Mouse (Mus musculus): Measurements from ENCODE around the gene Brix1. TPM values are rescaled to one million over a fixed set of nuclear protein-coding genes. Genes with fewer than 3 reads are reported as not detected.
A peak's percentile ranks its signal among the peaks of the same experiment; 100 is the strongest.

Brix1 gene
- polyA plus RNA-seq, 1 experiment from 2014 or later = 48.7 TPM

DNA sequence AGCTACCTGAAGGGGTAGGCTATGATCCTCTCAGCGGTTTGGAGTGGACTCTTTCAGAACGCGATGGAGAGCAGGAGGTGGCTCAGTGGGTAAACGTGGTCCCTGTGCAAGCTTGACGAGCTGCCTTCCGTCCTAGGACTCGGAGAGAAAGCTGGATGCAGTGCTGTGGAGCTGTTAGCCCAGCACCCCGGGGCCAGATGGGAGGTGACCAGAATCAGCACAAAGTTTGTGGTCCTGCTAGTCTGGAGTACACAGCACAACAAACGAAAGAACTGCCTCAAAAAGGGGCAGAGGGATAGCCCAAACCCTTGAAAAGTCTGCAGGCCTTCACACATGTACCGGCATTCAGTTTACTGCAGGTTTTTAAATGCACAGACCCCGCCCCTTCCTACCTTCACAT lies 10.2 kb upstream of the Brix1 start:
- no peak for ATAC-seq (ENCODE audit: low FRiP score)
- H3K9me3 ChIP-seq (replicated peaks) = no peaks in the 10 kb centered on the region
- H3K9ac ChIP-seq (replicated peaks) = no peak overlapping the region
- H3K4me3 ChIP-seq (replicated peaks) = no peak overlapping the region
- H3K4me2 ChIP-seq = no peak overlapping the region
- peaks cover 20% of the 10 kb centered on the region for H3K36me3 ChIP-seq
- H3K4me1 ChIP-seq = no peaks in the 10 kb centered on the region
- WGBS = 94% methylated on average over 11 of the region's 11 CpGs
- no peaks in the 10 kb centered on the region for H3K27me3 ChIP-seq (replicated peaks)
- H3K27ac ChIP-seq (replicated peaks) = no peak overlapping the region

DNA sequence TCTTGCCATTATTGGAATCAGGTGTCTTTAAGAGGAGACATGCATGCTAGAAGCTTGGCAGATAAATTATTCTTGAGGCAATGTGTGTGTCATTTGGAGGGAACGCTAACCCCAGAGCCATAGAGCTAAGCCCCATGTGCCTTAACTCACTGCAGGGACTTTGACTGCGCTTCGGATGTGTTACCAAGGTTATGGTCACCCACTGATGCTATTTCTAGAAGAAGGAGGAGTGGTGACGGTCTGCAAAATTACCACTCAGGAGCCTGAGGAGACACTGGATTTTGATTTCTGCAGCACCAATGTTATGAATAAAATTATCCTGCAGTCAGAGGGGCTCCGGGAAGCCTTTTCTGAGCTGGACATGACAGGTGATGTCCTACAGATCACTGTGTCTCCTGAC lies 4.4 kb upstream of the Brix1 start:
- no peaks in the 10 kb centered on the region for H3K27me3 ChIP-seq (replicated peaks)
- no peak for ATAC-seq (ENCODE audit: low FRiP score)
- H3K4me1 ChIP-seq = peaks cover 12% of the 10 kb centered on the region
- no peak overlapping the region for H3K9ac ChIP-seq (replicated peaks)
- WGBS = 90% methylated on average over 5 of the region's 5 CpGs
- H3K4me2 ChIP-seq = no peak overlapping the region
- peaks cover 20% of the 10 kb centered on the region for H3K36me3 ChIP-seq
- H3K4me3 ChIP-seq (replicated peaks) = no peak overlapping the region
- no peak overlapping the region for H3K27ac ChIP-seq (replicated peaks)
- no peaks in the 10 kb centered on the region for H3K9me3 ChIP-seq (replicated peaks)

DNA sequence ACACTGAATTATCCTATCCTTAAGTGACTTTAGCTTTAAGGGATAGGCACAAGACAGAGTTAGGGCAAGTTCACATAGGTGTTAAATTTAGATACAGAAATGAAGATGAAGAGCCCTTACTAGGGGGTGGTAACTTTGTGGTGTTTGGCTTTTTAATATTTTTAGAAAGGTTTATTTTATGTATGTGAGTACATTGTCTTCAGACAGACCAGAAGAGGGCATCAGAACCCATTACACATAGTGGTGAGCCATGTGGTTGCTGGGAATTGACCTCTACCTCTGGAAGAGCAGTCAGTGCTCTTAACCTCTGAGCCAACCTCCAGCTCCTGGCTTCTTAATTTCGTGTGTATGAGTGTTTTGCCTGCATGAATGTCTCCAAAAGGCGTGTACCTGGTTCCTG lies 1.5 kb upstream of the Brix1 start:
- no peak for ATAC-seq (ENCODE audit: low FRiP score)
- Histone ChIP-seq H3K4me3 (replicated peaks) (peak overlapping the region; percentile 85), H3K9me3 (replicated peaks) (no peaks in the 10 kb centered on the region), H3K27ac (replicated peaks) (no peak overlapping the region), H3K4me2 (peak overlapping the region; percentile 68), H3K9ac (replicated peaks) (no peak overlapping the region), H3K4me1 (peaks cover 23% of the 10 kb centered on the region), H3K27me3 (replicated peaks) (no peaks in the 10 kb centered on the region), H3K36me3 (peaks cover 12% of the 10 kb centered on the region)
- WGBS = 69% methylated on average over 2 of the region's 2 CpGs

DNA sequence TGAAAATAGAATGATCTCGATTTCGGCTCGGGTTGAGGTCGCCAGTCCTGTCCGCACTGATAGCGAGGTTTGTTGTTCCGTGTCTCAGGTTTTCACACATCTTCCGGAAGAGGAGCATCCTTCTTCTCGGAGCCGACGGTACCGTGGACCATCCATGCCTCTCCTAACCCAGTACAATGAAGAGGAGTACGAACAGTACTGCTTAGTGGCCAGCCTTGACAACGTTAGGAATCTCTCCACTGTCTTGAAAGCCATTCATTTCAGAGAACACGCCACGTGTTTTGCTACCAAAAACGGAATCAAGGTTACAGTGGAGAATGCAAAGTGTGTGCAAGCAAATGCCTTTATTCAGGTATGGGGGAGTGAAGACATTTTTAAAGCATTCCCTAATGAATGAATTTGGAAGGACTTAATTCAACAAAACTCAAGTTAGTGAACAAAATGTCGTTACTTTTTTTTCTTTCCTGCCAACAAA lies 655 bp upstream of the Brix1 start:
- H3K4me1 ChIP-seq = peaks cover 23% of the 10 kb centered on the region
- no peaks in the 10 kb centered on the region for H3K9me3 ChIP-seq (replicated peaks)
- H3K27ac ChIP-seq (replicated peaks) = peak overlapping the region; percentile 88
- under 1% methylated on average over 18 of the region's 18 CpGs for WGBS
- ATAC-seq (ENCODE audit: low FRiP score) = peak; percentile 80
- H3K27me3 ChIP-seq (replicated peaks) = no peaks in the 10 kb centered on the region
- peaks cover 12% of the 10 kb centered on the region for H3K36me3 ChIP-seq
- peak overlapping the region; percentile 85 for H3K4me3 ChIP-seq (replicated peaks)
- peak overlapping the region; percentile 68 for H3K4me2 ChIP-seq
- peak overlapping the region; percentile 67 for H3K9ac ChIP-seq (replicated peaks)

DNA sequence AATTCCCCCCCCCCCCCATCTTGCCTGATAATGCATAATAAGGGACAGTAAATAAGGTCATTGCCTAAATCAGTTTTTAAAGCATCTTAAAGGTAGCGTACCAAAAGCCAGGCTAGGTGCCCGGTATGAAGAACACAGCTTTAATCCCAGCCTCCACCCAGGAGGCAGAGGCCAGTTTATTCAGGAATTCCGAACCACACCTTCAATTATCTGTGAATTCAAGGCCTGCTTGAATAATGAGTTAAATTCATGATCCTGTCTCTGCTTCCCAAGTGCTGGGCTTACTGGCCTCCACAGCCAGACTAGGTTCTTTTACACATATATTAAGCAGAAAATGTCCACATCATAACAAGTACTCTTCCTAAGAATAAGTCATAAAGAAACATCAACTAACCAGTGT lies 14.8 kb downstream of the Brix1 start:
- 22% methylated on average over 3 of the region's 3 CpGs for WGBS
- Histone ChIP-seq H3K4me3 (replicated peaks) (peak overlapping the region; percentile 88), H3K9ac (replicated peaks) (peak overlapping the region; percentile 82), H3K27me3 (replicated peaks) (no peaks in the 10 kb centered on the region), H3K9me3 (replicated peaks) (no peaks in the 10 kb centered on the region), H3K27ac (replicated peaks) (no peak overlapping the region), H3K4me2 (peak overlapping the region; percentile 81), H3K36me3 (peaks cover 9% of the 10 kb centered on the region), H3K4me1 (peaks cover 23% of the 10 kb centered on the region)
- peak; percentile 26 for ATAC-seq (ENCODE audit: low FRiP score)

DNA sequence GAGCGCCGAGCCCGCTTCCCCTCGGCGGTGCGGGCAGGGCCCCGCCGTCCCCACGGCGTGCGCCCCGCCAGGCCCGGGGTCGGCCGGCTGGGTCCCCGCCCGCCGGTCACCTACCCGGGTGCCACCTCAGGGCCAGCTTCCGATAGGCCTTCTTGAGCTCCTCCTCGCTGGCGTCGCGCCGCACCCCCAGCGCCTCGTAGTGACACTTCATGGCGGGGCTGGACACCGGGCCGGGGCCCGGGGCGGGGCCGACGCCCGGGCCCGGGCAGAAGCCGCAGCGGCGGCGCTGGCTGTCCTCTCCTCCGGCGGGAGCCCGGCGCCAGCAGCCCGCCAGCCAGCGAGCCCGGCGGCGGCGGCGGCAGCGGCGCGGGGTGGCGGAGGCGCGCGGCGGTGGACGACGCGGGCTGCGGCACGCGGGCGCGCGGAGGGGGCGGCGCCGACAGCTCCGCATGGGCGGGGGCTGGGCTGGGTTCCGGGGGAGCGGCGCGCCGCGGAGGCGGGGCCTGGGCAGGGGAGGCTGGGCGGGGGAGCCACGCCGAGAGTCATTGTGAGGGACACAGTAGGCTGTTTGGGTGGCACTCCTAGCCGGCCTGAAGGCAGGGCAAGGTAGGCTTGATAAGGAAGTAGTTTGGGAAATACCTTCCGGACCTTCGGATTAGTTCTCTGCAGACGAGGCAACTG lies 15.5 kb downstream of the Brix1 start, which contains the start of gene Dnajc21:
Gene Dnajc21, minus strand, starts transcription at position 366 of the 681 bp plus-strand sequence.
- Histone ChIP-seq H3K27ac (replicated peaks) (peak within 1 kb of the TSS; percentile 87), H3K4me1 (peaks cover 23% of the 10 kb centered on the region), H3K27me3 (replicated peaks) (no peaks in the 10 kb centered on the region), H3K36me3 (peaks cover 3% of the 10 kb centered on the region), H3K4me2 (peak within 1 kb of the TSS; percentile 81), H3K9me3 (replicated peaks) (no peaks in the 10 kb centered on the region), H3K4me3 (replicated peaks) (peak within 1 kb of the TSS; percentile 88), H3K9ac (replicated peaks) (peak within 1 kb of the TSS; percentile 82)
- ATAC-seq (ENCODE audit: low FRiP score) = peak; percentile 97
- WGBS = 0% methylated on average over 44 of the region's 87 CpGs

DNA sequence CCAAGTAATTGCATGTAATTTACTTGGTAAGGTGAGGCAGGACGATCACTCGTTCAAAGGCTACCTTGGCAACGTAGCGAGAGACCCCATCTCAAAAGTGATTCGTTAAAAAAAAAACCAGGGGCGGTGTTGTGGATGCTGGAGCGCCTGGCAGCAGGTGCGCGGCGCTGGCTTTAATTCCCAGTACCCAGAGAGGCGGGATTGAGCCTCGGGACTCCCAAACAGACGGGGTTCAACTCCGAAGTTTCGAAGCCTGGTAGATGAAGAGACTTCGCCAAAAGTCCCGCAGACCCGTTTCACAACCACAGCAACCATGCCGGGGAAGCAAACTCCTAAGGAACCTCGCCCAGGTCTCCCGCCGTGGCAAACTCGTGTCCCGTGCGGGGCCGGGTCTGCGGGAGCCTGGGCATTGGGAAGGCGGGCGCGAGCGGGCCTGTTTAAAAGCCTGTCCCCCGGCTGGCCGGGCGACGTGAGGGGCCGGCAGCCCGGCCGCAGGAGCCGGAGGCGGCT lies 16.1 kb downstream of the Brix1 start:
- no peaks in the 10 kb centered on the region for H3K27me3 ChIP-seq (replicated peaks)
- peak; percentile 13; the same call in 1 of the 2 replicates for ATAC-seq (ENCODE audit: low FRiP score)

DNA sequence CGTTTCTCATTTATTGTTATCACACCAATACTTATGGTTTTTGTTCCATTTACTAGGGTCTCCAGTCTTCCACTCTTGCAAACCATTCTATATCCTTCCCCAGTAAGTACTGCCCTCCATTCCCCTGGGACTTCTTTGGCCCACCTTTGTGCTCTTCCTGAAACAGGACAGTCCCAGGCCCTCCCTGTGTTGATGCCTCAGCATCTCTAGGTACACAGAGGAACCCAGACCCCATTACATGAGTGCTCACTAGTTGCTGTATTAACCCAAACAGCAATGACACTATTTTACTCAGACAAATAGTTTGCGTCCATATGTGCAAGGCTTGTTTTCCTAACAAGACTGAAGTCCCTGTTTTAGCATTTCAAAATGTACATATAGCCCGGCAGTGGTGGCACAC lies 17.0 kb downstream of the Brix1 start:
- Histone ChIP-seq H3K9me3 (replicated peaks) (no peaks in the 10 kb centered on the region), H3K27me3 (replicated peaks) (no peaks in the 10 kb centered on the region), H3K4me1 (peaks cover 23% of the 10 kb centered on the region), H3K9ac (replicated peaks) (no peak overlapping the region), H3K4me3 (replicated peaks) (no peak overlapping the region), H3K27ac (replicated peaks) (no peak overlapping the region), H3K36me3 (no peaks in the 10 kb centered on the region), H3K4me2 (peak overlapping the region; percentile 81)
- no peak for ATAC-seq (ENCODE audit: low FRiP score)
- WGBS = 90% methylated on average over 3 of the region's 3 CpGs

More for the DNA sequence above, 16.1 kb downstream of the Brix1 start:
- peak overlapping the region; percentile 88 for H3K4me3 ChIP-seq (replicated peaks)
- H3K27ac ChIP-seq (replicated peaks) = peak overlapping the region; percentile 87
- H3K36me3 ChIP-seq = no peaks in the 10 kb centered on the region
- peak overlapping the region; percentile 82 for H3K9ac ChIP-seq (replicated peaks)
- under 1% methylated on average over 40 of the region's 40 CpGs for WGBS
- peak overlapping the region; percentile 81 for H3K4me2 ChIP-seq
- H3K4me1 ChIP-seq = peaks cover 23% of the 10 kb centered on the region
- H3K9me3 ChIP-seq (replicated peaks) = no peaks in the 10 kb centered on the region

DNA sequence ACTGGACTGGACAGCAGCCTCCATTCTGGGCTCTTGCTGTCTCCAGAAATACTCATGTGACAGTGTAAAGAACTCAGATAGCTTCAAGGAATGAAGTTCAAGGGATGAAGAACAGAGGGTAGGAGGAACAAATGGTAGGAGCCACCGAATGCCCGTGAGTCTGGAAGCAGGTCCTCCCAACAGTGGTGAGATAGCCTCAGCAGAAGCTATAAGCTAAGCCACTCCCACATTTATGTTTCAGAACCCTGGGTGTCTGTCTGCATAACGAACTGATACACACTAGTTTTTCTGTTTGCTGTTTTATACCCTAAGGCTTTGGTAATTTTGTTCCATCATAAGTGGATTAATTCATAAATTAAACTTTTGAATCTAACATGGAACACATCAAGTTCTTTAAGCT lies 21.1 kb downstream of the Brix1 start:
- H3K4me2 ChIP-seq = no peak overlapping the region
- WGBS = 86% methylated on average over 3 of the region's 3 CpGs
- H3K4me3 ChIP-seq (replicated peaks) = no peak overlapping the region
- ATAC-seq (ENCODE audit: low FRiP score) = no peak
- peaks cover 19% of the 10 kb centered on the region for H3K4me1 ChIP-seq
- peaks cover 23% of the 10 kb centered on the region for H3K36me3 ChIP-seq
- no peak overlapping the region for H3K27ac ChIP-seq (replicated peaks)
- H3K27me3 ChIP-seq (replicated peaks) = no peaks in the 10 kb centered on the region
- no peaks in the 10 kb centered on the region for H3K9me3 ChIP-seq (replicated peaks)
- no peak overlapping the region for H3K9ac ChIP-seq (replicated peaks)

DNA sequence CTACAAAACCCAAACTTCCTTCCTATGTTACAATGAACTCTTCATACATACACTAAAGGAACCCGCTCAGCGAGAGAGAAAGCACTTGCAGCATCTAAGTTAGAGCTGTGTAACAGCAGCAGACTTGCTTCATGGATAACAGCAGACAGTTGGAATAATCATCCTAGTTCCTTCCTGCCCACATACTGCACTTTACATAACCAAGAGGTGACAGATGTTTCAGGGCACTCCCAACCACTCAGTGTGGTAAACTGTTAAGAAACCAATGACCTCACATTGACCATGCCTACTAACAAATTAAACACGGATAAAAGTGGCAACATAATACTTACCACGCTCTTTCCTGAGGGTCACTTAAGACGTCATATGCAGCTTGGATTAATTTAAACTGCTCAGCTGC lies 22.2 kb downstream of the Brix1 start:
- WGBS = 92% methylated on average over 5 of the region's 5 CpGs
- ATAC-seq (ENCODE audit: low FRiP score) = no peak

DNA sequence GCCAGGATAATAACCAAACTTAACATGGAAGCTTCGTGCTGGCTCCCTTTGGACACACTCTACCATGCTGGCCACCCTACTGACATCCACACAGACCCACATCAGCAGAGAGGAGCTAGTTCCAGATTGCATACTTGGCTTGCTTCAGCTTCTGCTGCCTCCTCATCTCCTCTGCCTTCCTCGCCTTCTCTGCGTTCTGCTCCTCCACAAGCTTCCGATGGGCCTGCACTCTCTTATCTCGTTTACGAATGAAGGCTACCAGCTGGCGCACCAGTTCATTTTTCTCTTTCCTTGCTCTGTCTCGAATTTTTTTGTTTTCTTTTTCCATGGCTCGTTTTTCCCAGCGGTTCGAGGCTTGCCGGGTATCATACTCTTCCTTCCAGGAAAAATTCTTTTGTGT lies 24.8 kb downstream of the Brix1 start:
- Histone ChIP-seq H3K9me3 (replicated peaks) (no peaks in the 10 kb centered on the region), H3K27ac (replicated peaks) (no peak overlapping the region), H3K9ac (replicated peaks) (no peak overlapping the region), H3K27me3 (replicated peaks) (no peaks in the 10 kb centered on the region), H3K4me2 (no peak overlapping the region), H3K4me1 (no peaks in the 10 kb centered on the region), H3K36me3 (peaks cover 48% of the 10 kb centered on the region), H3K4me3 (replicated peaks) (no peak overlapping the region)
- ATAC-seq (ENCODE audit: low FRiP score) = no peak
- WGBS = 90% methylated on average over 12 of the region's 12 CpGs

More for the DNA sequence above, 22.2 kb downstream of the Brix1 start:
- Histone ChIP-seq H3K4me1 (peaks cover 8% of the 10 kb centered on the region; the same call in 1 of the 2 replicates), H3K9me3 (replicated peaks) (no peaks in the 10 kb centered on the region), H3K27ac (replicated peaks) (no peak overlapping the region), H3K4me3 (replicated peaks) (no peak overlapping the region), H3K4me2 (no peak overlapping the region), H3K9ac (replicated peaks) (no peak overlapping the region), H3K27me3 (replicated peaks) (no peaks in the 10 kb centered on the region), H3K36me3 (peaks cover 31% of the 10 kb centered on the region)

DNA sequence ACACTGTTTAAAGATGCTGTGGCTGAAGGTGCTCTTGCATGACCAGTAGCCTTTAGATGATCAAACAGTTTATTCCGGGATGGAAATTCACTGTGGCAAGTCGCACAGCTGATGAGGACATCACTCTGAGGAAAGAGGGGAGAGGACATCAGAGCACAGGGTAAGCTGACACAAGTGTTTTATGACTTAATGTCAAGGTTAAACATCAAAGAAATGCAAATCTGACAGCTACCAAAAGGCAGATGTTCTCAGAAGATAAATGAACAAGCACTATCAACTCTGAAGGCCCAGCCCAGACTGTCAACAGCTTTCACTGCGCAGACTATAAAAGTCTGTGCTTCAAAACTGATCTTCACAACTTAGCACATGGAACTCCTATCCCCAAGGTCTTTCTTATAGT lies 38.6 kb downstream of the Brix1 start:
- Histone ChIP-seq H3K4me3 (replicated peaks) (no peak overlapping the region), H3K9me3 (replicated peaks) (no peaks in the 10 kb centered on the region), H3K4me2 (no peak overlapping the region), H3K9ac (replicated peaks) (no peak overlapping the region), H3K36me3 (peaks cover 40% of the 10 kb centered on the region), H3K27me3 (replicated peaks) (no peaks in the 10 kb centered on the region), H3K27ac (replicated peaks) (no peak overlapping the region), H3K4me1 (no peaks in the 10 kb centered on the region)
- ATAC-seq (ENCODE audit: low FRiP score) = no peak
- WGBS = 89% methylated on average over 3 of the region's 3 CpGs

Data from neural tube, embryonic 15.5 days (tissue).